Mouse (Mus musculus) heart, postnatal 0 days (tissue): ENCODE measurements at regions not wholly inside any gene's neighbourhood (a gene's known extent, or its start where the extent isn't known, plus 50 kb on each side); places are given as distances from the start of the nearest gene placed in this dataset.

Experiments used
- CTCF ChIP-seq: IDR thresholded peaks from 2 replicates; pipeline ENCODE4 v1.5.1; 2016; ENCODE audit warnings: antibody characterized with exemption, control low read depth, low read depth
- EP300 ChIP-seq: IDR thresholded peaks from 2 replicates; pipeline ENCODE4 v1.6.1; 2016; ENCODE audit warnings: antibody characterized with exemption, low read depth

DNA sequence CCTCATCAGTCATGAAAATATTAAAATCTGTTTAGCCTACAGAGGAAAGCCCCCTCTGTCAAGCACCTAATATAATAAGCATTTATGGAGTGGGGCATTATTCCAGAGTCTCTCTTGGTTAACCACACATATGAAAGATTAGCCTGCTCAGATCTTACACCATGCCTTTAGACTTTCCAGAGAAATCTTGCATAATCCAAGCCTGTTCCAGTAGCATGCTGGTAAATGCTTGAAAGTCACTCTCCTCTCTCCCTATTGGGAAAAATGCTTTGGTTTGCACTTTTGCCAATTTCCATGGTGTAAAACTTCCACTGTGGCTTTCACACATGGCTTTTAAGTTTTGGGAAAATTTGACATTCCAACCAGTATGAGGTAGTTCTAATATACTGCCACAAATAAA is 192.1 kb upstream of the Tmc3 start:
- TF ChIP-seq CTCF (no peak), EP300 (no peak)
